Comparison of ENCODE assay signal across 1 mouse cellular context in the genomic region with DNA sequence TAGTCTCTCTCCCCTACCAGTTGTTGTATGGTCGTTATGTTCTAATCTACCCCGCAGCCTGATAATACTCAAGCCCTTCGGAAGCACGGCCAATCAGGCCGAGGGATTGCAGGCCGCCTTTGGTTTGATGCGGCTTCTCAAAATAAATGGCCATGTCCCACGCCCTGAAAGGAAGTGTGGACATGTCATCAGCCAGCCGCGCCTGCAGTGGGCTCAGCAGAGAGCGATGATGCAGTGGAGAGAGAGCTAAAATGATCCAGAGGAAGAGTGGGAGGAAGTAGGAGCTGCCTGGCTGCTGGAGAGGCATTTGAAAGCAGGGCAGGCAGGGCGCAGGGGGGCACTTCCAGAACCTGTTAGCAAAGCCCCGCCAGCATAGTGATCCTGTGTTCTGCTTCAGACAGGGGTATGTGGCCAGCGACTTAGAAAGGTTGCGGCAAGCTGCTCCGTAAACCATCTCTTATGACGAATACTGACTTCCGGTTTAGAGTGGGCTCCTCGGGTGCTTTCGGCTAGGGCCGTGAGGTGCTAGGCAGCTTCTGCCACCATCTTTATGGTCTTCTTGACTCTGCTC.
TF ChIP-seq lines count a peak whose summit lies in the region.

No protein-coding gene starts in this region.

TF ChIP-seq in MEL, 35 proteins besides CTCF, POLR2A, EP300 and RAD21:
- TF ChIP-seq ELF1 (IDR thresholded peaks at IDR 0.05; ENCODE audit: low read depth, low read length) (peak; percentile 39; the same call in 1 of the 2 replicates), RCOR1 (IDR thresholded peaks at IDR 0.05; ENCODE audit: low read depth, low read length) (peak; percentile 79; the same call in 1 of the 2 replicates), MXI1 (IDR thresholded peaks at IDR 0.05; ENCODE audit: low read depth, low read length) (peak; percentile 32; the same call in 1 of the 2 replicates), HCFC1 (IDR thresholded peaks at IDR 0.05; ENCODE audit: low read depth, low read length) (0 out of 2 replicates have a peak, but pooled peaks have one; percentile 17), BHLHE40 (IDR thresholded peaks at IDR 0.05; ENCODE audit: borderline replicate concordance, low read depth, low read length) (no peak), GATA1 (IDR thresholded peaks at IDR 0.05; ENCODE audit: low read depth, low read length) (peak; percentile 72), KAT2A (conservative IDR thresholded peaks at IDR 0.05; ENCODE audit: low read depth, low read length) (no peak), SIN3A (IDR thresholded peaks at IDR 0.05; ENCODE audit: low read length) (0 out of 2 replicates have a peak, but pooled peaks have one; percentile 42), E2F4 (IDR thresholded peaks at IDR 0.05; ENCODE audit: borderline replicate concordance, low read depth, low read length) (no peak)
